Mouse (Mus musculus) CH12.LX (cell line): ENCODE data around the gene Khdrbs2.

Experiments used
- CTCF ChIP-seq, 2 experiments: IDR thresholded peaks in 1 of 2; conservative IDR thresholded peaks in 1 of 2; 2 replicates each; pipeline ENCODE4 v1.5.1; 2011 to 2012; ENCODE audit warnings: low read depth in 2 of 2, low read length in 2 of 2, improper control_type of control experiment in 1 of 2, inconsistent platforms in 1 of 2, mild to moderate bottlenecking in 1 of 2, moderate library complexity in 1 of 2
- HCFC1 ChIP-seq: IDR thresholded peaks from 2 replicates; pipeline ENCODE4 v1.6.1; 2012; ENCODE audit warnings: low read depth, mild to moderate bottlenecking, inconsistent platforms, low read length, improper control_type of control experiment
- MAX ChIP-seq: IDR thresholded peaks from 2 replicates; pipeline ENCODE4 v1.6.1; 2011; ENCODE audit warnings: low read length, improper control_type of control experiment
- MEF2A ChIP-seq: IDR thresholded peaks from 2 replicates; pipeline ENCODE4 v1.6.1; 2014; ENCODE audit warnings: low read depth, mild to moderate bottlenecking, inconsistent platforms, low read length, improper control_type of control experiment, borderline replicate concordance
- NRF1 ChIP-seq: IDR thresholded peaks from 2 replicates; pipeline ENCODE4 v1.6.1; 2014; ENCODE audit warnings: low read depth, mild to moderate bottlenecking, inconsistent platforms, low read length, improper control_type of control experiment, moderate library complexity
- POLR2AphosphoS2 ChIP-seq: IDR thresholded peaks from 2 replicates; pipeline ENCODE4 v1.6.1; 2011; ENCODE audit warnings: low read depth, low read length, improper control_type of control experiment
- RAD21 ChIP-seq: IDR thresholded peaks from 2 replicates; pipeline ENCODE4 v1.6.1; 2011; ENCODE audit warnings: low read depth, mild to moderate bottlenecking, low read length, improper control_type of control experiment, moderate library complexity
- TBP ChIP-seq: conservative IDR thresholded peaks from 2 replicates; pipeline ENCODE4 v1.6.1; 2011; ENCODE audit warnings: low read depth, low read length, improper control_type of control experiment
- TCF12 ChIP-seq: IDR thresholded peaks from 2 replicates; pipeline ENCODE4 v1.6.1; 2014; ENCODE audit warnings: low read depth, mild to moderate bottlenecking, inconsistent platforms, low read length, improper control_type of control experiment
- ZC3H11A ChIP-seq: IDR thresholded peaks from 2 replicates; pipeline ENCODE4 v1.6.1; 2012; ENCODE audit warnings: low read depth, mild to moderate bottlenecking, inconsistent platforms, low read length, improper control_type of control experiment
- ZKSCAN1 ChIP-seq: IDR thresholded peaks from 2 replicates; pipeline ENCODE4 v1.6.1; 2012; ENCODE audit warnings: low read depth, inconsistent platforms, low read length, improper control_type of control experiment, borderline replicate concordance
- ZNF384 ChIP-seq: IDR thresholded peaks from 2 replicates; pipeline ENCODE4 v1.6.1; 2012; ENCODE audit warnings: low read depth, low read length, improper control_type of control experiment, inconsistent platforms

DNA sequence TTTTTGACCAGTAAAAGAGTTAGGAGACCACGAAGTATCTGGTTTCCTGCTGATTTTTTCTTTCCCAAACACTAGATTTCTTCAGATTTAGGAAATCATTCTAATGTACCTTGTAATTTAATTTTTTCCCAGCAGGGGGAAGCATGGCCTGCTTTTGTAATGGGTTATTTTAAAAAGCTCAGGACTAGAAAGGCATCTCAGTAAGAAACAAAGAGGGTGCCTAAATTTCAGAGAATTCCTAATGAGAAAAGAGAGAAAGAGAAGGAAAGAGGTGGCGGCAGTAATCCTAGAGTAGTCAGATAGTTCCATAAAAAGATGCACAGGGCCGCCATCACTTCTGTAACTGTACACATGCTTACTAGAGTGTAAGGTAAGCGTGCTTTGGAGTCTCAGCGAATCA is 2.1 kb downstream of the Khdrbs2 start:
- TF ChIP-seq ZKSCAN1 = no peak
- no peak for TF ChIP-seq TBP
- TF ChIP-seq TCF12 = no peak
- no peak for TF ChIP-seq MEF2A
- no peak for TF ChIP-seq CTCF (conservative IDR thresholded peaks at IDR 0.05 in 1 of 2, IDR thresholded peaks at IDR 0.05 in 1 of 2; ENCODE audit: low read depth in 2 of 2, low read length in 2 of 2)
- no peak for TF ChIP-seq MAX
- no peak for TF ChIP-seq POLR2AphosphoS2
- no peak for TF ChIP-seq NRF1
- no peak for TF ChIP-seq ZC3H11A
- no peak for TF ChIP-seq RAD21
- no peak for TF ChIP-seq ZNF384
- TF ChIP-seq HCFC1 = no peak
